Mouse (Mus musculus) limb, embryonic 11.5 days (tissue): Measurements from ENCODE around the gene Gm49711. TPM values are rescaled to one million over a fixed set of nuclear protein-coding genes. Genes with fewer than 3 reads are reported as not detected.

ENCODE experiments used
- ATAC-seq: fragments of 200-750 bp; cut with Nextera tagmentation; 2 replicates; pipeline ENCODE4 v1.8.0; 2017; ENCODE audit warnings: low read depth; ENCODE audit not compliant: insufficient number of reproducible peaks, low FRiP score, low TSS enrichment
- DNase-seq: peaks from one replicate; pipeline ENCODE4 v3.0.0-alpha.2; 2015; ENCODE audit warnings: low spot score
- H3K27ac ChIP-seq: fragments of 300-500 bp; sonication (generic); replicated peaks from 2 replicates; pipeline ENCODE4 v1.5.1; 2014; ENCODE audit warnings: low read depth, mild to moderate bottlenecking, low read length
- H3K27me3 ChIP-seq: fragments of 300-500 bp; sonication (generic); 2 replicates; pipeline ENCODE4 v1.6.1; 2014; ENCODE audit warnings: mild to moderate bottlenecking, low read length, mixed read lengths; ENCODE audit not compliant: control insufficient read depth, insufficient read depth
- H3K36me3 ChIP-seq: fragments of 300-500 bp; sonication (generic); 2 replicates; pipeline ENCODE4 v1.6.1; 2014; ENCODE audit warnings: mild to moderate bottlenecking, low read length, moderate library complexity, mixed read lengths; ENCODE audit not compliant: control insufficient read depth, insufficient read depth
- H3K4me1 ChIP-seq: fragments of 300-500 bp; sonication (generic); 2 replicates; pipeline ENCODE4 v1.6.1; 2014; ENCODE audit warnings: low read length, mixed read lengths; ENCODE audit not compliant: control insufficient read depth, insufficient read depth
- H3K4me2 ChIP-seq: fragments of 300-500 bp; sonication (generic); 2 replicates; pipeline ENCODE4 v1.6.1; 2014; ENCODE audit warnings: low read depth, mild to moderate bottlenecking, moderate library complexity; ENCODE audit not compliant: severe bottlenecking
- H3K4me3 ChIP-seq: fragments of 300-500 bp; sonication (generic); 2 replicates; pipeline ENCODE4 v1.5.1; 2014; ENCODE audit warnings: low read depth, low read length
- H3K9ac ChIP-seq: fragments of 300-500 bp; sonication (generic); 2 replicates; pipeline ENCODE4 v1.6.1; 2014; ENCODE audit warnings: mild to moderate bottlenecking, low read length
- H3K9me3 ChIP-seq: fragments of 300-500 bp; sonication (generic); 2 replicates; pipeline ENCODE4 v1.6.1; 2016; ENCODE audit warnings: low read length; ENCODE audit not compliant: control insufficient read depth
- WGBS: fragments of 180-500 bp; shearing (Covaris S2); extraction: QIAGEN DNeasy Blood & Tissue Kit; methylation state at CpG from one replicate; pipeline ENCODE4 v1.1.7; 2014; 5-methylcytosine and 5-hydroxymethylcytosine counted together
- polyA plus RNA-seq: library from polyadenylated mRNA; unstranded; fragments of >200 nt; fragmentation: Nextera tagmentation; extraction: Ambion mirVana; gene quantifications from 2 replicates; pipeline ENCODE4 v1.2.1, GENCODE M21; 2014

The Gm49711 gene
- polyA plus RNA-seq, 1 experiment from 2014 or later, result not detected

DNA sequence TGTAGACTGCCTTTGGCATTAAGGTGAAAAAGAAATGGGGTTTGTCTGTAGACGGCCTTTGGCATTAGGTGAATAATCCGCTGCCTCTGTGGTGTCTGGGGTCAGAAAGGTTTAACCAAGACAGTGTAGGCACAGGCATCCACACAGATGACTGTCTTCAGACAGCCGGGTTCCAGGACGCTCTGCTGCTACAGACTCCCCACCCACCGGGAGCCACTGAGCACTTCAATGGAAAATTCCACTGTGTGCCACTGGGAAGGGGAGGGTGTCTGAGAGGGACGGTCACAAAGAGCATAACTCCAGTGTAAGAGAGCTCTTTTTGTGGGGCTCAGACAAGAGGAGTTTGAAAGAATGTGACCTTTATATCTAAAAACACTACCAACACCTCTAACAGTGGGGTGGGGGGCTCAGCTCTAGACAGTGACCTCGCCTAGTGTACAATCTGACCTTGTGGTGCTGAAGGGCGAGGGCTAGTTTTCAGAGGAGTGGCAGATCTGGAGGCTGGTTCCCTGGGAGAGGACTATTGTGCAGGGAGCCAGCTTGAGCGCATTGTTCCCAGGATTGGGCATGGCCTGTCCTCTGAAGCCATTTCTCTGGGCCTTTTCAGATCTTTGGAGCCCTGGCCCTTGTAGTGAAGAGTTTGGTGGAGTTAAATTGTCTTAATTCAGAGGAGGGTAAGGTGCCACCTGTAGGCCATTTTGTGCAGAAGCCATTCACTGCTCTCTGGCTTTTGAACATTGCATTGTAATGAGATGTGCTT is 45.6 kb downstream of the Gm49711 start:
- no peak overlapping the region for H3K9ac ChIP-seq
- no peaks in the 10 kb centered on the region for H3K27me3 ChIP-seq
- no peaks in the 10 kb centered on the region for H3K36me3 ChIP-seq
- H3K4me3 ChIP-seq, result no peak overlapping the region
- ATAC-seq (no peak), DNase-seq (no peak)
- no peaks in the 10 kb centered on the region for H3K9me3 ChIP-seq
- WGBS, result 76% methylated on average over 9 of the region's 9 CpGs
- no peak overlapping the region for H3K4me2 ChIP-seq
- peaks cover 12% of the 10 kb centered on the region for H3K4me1 ChIP-seq
- H3K27ac ChIP-seq, result no peak overlapping the region

DNA sequence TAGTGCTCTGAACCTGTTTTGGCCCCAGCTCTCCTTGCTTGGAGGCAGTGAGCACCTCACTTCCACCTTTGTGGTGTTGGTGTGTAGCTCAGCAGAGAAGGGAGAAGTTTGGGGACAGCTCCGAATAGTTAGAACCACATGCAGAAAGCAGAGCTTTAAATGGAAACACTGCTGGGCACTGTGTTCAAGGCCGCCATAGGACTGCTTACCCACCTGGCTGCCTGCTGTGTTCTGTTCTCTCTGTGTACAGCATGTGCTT is 46.1 kb downstream of the Gm49711 start:
- Histone ChIP-seq H3K36me3 (no peaks in the 10 kb centered on the region), H3K4me2 (no peak overlapping the region), H3K27me3 (no peaks in the 10 kb centered on the region), H3K4me1 (peaks cover 7% of the 10 kb centered on the region), H3K27ac (no peak overlapping the region), H3K9ac (no peak overlapping the region), H3K4me3 (no peak overlapping the region), H3K9me3 (no peaks in the 10 kb centered on the region)
- DNase-seq (no peak), ATAC-seq (no peak)
- WGBS, result 92% methylated on average over 2 of the region's 2 CpGs

DNA sequence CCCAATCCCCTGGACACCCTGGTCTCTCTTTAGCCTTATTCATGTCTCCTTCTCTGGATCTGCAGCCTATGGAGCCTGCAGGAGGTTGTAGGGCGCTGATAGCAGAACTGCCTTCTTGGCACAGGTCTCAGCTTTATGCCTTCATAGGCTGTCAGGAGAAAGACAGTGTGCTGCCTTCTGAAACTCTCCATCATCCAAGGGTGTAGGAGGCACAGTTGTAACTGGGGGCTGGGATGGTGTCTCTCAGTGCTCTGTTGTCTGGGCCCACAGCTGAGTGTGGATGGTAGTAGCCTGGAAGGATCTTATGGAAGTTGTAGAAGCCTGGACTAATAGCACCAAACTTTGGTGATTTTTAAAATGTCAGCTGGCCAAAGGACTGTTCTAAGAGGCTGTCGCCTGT is 46.8 kb downstream of the Gm49711 start:
- Histone ChIP-seq H3K9ac (no peak overlapping the region), H3K9me3 (no peaks in the 10 kb centered on the region), H3K27ac (no peak overlapping the region), H3K4me3 (no peak overlapping the region), H3K36me3 (no peaks in the 10 kb centered on the region), H3K4me2 (no peak overlapping the region), H3K27me3 (no peaks in the 10 kb centered on the region), H3K4me1 (peaks cover 1% of the 10 kb centered on the region)
- WGBS, result 89% methylated on average over 2 of the region's 2 CpGs
- ATAC-seq (no peak), DNase-seq (no peak)

DNA sequence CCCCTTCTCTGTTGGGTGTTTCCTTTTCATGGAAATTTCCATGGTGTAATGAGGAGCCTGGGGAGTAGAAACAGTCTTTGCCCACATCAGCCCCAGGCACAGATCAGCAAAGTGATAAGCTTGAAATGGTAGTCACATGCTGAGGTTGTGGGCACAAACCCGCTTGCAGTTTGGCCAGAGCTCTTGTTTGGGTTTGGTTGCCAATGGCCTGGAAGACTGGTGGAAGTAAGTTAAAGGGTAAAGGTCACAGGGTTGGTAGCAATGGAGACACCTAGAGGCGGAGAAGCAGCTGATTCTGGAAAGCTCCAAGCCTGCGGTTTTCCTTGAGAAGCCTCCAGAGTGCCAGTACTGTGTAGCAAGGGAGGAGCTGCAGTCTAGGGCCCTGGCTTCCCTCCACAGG is 47.5 kb downstream of the Gm49711 start:
- no peaks in the 10 kb centered on the region for H3K4me1 ChIP-seq
- WGBS, result 74% methylated on average over 3 of the region's 3 CpGs
- DNase-seq, result no peak
- H3K4me3 ChIP-seq, result no peak overlapping the region
- ATAC-seq, result no peak
- H3K9ac ChIP-seq, result no peak overlapping the region
- H3K4me2 ChIP-seq, result no peak overlapping the region
- H3K27ac ChIP-seq, result no peak overlapping the region
- no peaks in the 10 kb centered on the region for H3K27me3 ChIP-seq
- no peaks in the 10 kb centered on the region for H3K9me3 ChIP-seq
- H3K36me3 ChIP-seq, result no peaks in the 10 kb centered on the region

DNA sequence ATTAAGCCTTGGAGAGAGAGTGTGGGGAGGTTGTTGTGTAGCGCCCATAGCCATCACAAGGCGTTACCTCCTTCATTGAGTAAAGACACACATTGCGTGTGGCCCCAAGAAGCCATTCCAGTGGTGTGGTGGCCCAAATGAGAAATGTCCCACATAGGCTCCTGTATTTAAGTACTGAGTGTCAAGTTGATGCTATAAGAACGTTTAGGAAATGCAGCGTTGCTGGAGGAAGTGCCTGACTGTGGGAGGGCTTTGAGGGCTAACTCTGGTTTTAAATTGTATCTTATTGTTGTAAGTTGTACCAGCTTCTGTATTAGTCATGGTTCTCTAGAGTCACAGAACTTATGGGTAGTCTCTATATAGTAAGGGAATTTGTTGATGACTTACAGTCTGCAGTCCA is 49.2 kb downstream of the Gm49711 start:
- H3K36me3 ChIP-seq, result no peaks in the 10 kb centered on the region
- DNase-seq (no peak), ATAC-seq (no peak)
- no peak overlapping the region for H3K9ac ChIP-seq
- no peaks in the 10 kb centered on the region for H3K27me3 ChIP-seq
- H3K27ac ChIP-seq, result no peak overlapping the region
- H3K4me1 ChIP-seq, result no peaks in the 10 kb centered on the region
- H3K9me3 ChIP-seq, result no peaks in the 10 kb centered on the region
- no peak overlapping the region for H3K4me3 ChIP-seq
- no peak overlapping the region for H3K4me2 ChIP-seq
- WGBS, result 92% methylated on average over 5 of the region's 5 CpGs

DNA sequence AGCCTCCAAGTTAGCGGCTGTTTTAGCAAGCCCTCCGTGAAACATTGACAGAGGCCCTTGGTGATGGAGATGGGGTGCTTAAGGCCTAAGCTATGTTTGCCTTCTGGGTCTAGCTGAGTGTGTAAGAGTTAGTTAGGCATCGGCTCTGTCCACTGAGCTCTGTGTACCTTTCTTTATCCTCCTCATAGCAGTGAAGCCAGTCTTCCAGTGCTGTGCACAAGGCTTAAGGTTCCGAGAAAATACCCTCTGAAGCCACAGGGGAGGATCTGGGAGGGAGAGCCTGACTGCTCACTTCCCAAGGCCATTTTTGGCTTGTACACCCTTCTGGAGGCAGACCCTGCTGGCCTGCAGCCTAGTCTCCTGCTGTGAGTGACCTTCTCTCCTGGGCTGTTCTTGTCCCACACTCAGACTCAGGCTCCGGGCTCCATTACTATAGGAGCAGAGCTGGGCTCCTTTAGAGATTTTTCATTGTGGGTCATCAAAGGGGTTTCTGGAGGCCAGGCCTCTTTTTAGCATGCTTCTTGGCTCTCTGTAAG is 56.7 kb downstream of the Gm49711 start:
- Histone ChIP-seq H3K27me3 (no peaks in the 10 kb centered on the region), H3K4me3 (no peak overlapping the region), H3K27ac (no peak overlapping the region), H3K4me1 (0 out of 2 replicates have a peak, but pooled peaks cover 2% of the 10 kb centered on the region), H3K4me2 (no peak overlapping the region), H3K36me3 (no peaks in the 10 kb centered on the region), H3K9me3 (no peaks in the 10 kb centered on the region), H3K9ac (no peak overlapping the region)
- WGBS, result 82% methylated on average over 5 of the region's 5 CpGs
- no peak for DNase-seq
- ATAC-seq, result no peak

DNA sequence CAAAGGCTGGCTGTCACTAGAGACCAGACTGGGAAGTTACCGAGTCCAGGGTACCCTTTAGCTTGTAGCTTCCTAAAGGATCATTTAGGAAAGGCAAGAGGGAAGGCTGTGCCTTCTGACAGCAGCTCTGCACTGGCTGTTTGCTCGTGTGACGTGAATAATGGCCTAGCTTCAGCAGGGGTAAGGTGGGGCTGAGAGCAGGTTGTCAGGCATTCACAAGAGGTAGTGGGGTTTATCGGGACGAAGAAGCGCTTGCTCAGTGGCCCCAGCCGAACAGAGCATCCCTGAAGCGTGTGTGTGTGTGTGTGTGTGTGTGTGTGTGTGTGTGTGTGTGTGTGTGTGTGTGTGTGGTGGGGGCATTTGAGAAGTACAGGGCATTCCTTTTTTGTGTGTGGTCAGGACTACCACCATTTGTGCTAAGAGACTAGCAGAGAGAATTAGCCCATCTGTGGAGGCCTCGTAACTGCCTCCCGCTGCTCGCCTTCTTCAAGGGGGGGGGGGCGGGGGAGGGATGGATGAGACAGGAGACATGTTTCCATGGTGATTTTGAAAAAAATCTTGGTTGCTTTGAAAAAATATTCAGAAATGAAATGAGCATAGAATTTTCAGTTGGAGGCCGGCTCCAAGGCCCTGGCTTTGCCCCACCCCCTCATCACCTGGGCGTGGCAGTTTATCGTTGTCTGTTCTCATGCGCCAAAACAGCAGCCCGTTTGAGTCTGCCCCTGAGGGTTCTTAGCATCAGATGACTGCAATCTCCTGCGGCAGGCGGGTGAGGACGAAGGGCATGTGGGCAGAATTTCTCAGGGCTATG is 57.7 kb downstream of the Gm49711 start:
- Histone ChIP-seq H3K9me3 (no peaks in the 10 kb centered on the region), H3K36me3 (no peaks in the 10 kb centered on the region), H3K4me3 (no peak overlapping the region), H3K9ac (no peak overlapping the region), H3K4me1 (0 out of 2 replicates have a peak, but pooled peaks cover 2% of the 10 kb centered on the region), H3K27ac (no peak overlapping the region), H3K4me2 (no peak overlapping the region), H3K27me3 (no peaks in the 10 kb centered on the region)
- 34% methylated on average over 17 of the region's 20 CpGs for WGBS
- DNase-seq (peak; percentile 40), ATAC-seq (no peak)

DNA sequence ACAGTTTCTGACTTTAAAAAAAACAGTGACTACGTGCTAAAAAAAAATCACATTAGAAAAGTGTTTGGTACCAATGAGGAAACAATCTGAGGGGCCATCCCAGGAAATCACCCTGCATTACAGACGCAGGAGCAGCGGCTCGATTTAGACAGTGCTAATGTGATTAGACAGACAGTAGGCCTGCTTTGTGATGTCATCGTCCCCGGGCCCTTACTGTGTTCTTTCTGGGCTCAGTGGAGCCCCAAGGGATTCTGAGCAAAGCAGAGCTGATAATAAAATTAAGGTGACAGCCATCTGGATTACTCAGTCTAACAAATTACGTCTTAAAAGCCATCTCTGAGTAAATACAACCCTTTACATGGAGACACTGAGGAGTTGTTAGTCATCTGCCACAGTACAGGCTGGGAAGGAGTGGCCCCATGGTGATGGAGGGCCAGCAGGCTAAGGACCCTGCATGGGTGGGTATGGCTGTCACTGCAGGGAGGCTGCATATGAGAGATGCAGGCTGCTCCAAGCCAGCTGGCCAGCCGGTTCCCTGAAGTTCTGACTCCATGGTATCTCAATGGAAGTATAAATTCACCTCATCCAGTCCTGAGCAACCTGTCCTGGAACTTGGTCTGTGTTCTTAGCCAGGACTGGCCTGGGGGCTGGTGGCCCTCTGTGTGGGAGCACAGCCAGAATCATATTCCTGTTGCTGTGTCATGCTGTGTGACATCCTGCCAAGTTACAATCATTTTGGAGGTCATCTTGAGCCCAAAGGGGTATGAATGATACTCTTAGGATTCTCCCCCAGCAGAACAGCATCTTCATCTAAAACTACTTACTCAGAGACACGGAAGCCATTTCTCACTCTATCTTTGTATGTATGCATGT is 59.5 kb downstream of the Gm49711 start:
- no peak for ATAC-seq
- H3K4me1 ChIP-seq, result 0 out of 2 replicates have a peak, but pooled peaks cover 2% of the 10 kb centered on the region
- 61% methylated on average over 9 of the region's 9 CpGs for WGBS
- no peak overlapping the region for H3K4me2 ChIP-seq
- H3K36me3 ChIP-seq, result no peaks in the 10 kb centered on the region
- DNase-seq, result no peak
- no peaks in the 10 kb centered on the region for H3K27me3 ChIP-seq
- H3K9me3 ChIP-seq, result no peaks in the 10 kb centered on the region
- H3K4me3 ChIP-seq, result no peak overlapping the region
- no peak overlapping the region for H3K27ac ChIP-seq
- no peak overlapping the region for H3K9ac ChIP-seq
